Mouse (Mus musculus): ENCODE data around the gene Anapc4. TPM values are rescaled to one million over a fixed set of nuclear protein-coding genes. Genes with fewer than 3 reads are reported as not detected.

Anapc4 gene
- polyA plus RNA-seq, 1 experiment from 2014 or later, result 112 TPM

- H3K9ac ChIP-seq, result no peak overlapping the region
- no peaks in the 10 kb centered on the region for H3K27me3 ChIP-seq
- H3K4me3 ChIP-seq, result no peak overlapping the region
- 88% methylated on average over 10 of the region's 10 CpGs for WGBS
- no peaks in the 10 kb centered on the region for H3K36me3 ChIP-seq
- H3K4me1 ChIP-seq (replicated peaks), result no peaks in the 10 kb centered on the region
- H3K27ac ChIP-seq (replicated peaks), result no peak overlapping the region
- H3K9me3 ChIP-seq, result no peaks in the 10 kb centered on the region
- no peak overlapping the region for H3K4me2 ChIP-seq
- ATAC-seq (ENCODE audit: low read depth), result no peak
Measured at GRCm38 (mm10) chr5:52911286-52911870, 77.6 kb downstream of the Anapc4 start.

GRCm38 (mm10) chr5:52913711-52914110 lies 79.9 kb downstream of the Anapc4 start:
- H3K4me1 ChIP-seq (replicated peaks), result no peaks in the 10 kb centered on the region
- no peaks in the 10 kb centered on the region for H3K36me3 ChIP-seq
- WGBS, result 92% methylated on average over 7 of the region's 7 CpGs
- no peak overlapping the region for H3K4me2 ChIP-seq
- H3K9me3 ChIP-seq, result no peaks in the 10 kb centered on the region
- no peak overlapping the region for H3K4me3 ChIP-seq
- H3K27ac ChIP-seq (replicated peaks), result no peak overlapping the region
- no peak overlapping the region for H3K9ac ChIP-seq
- ATAC-seq (ENCODE audit: low read depth), result no peak
- no peaks in the 10 kb centered on the region for H3K27me3 ChIP-seq

- no peak for ATAC-seq (ENCODE audit: low read depth)
- no peaks in the 10 kb centered on the region for H3K9me3 ChIP-seq
- H3K9ac ChIP-seq, result no peak overlapping the region
- H3K4me1 ChIP-seq (replicated peaks), result no peaks in the 10 kb centered on the region
- no peak overlapping the region for H3K4me2 ChIP-seq
- no peaks in the 10 kb centered on the region for H3K27me3 ChIP-seq
- H3K27ac ChIP-seq (replicated peaks), result no peak overlapping the region
- no peaks in the 10 kb centered on the region for H3K36me3 ChIP-seq
- WGBS, result 81% methylated on average over 6 of the region's 6 CpGs
- no peak overlapping the region for H3K4me3 ChIP-seq
Measured at GRCm38 (mm10) chr5:52916186-52916585, 82.4 kb downstream of the Anapc4 start.

Other genes with a start within 250 kb of the Anapc4 start
- 6.1 and 6.3 TPM in 2 replicates for gene Sepsecs, start 164.3 kb upstream of the Anapc4 start, polyA plus RNA-seq (2015; fragmentation: Nextera tagmentation; extraction: Ambion mirVana)
- gene Pi4k2b, start 92.4 kb upstream of the Anapc4 start, polyA plus RNA-seq (2015; fragmentation: Nextera tagmentation; extraction: Ambion mirVana), result 7.5 and 7.8 TPM in 2 replicates
- gene Zcchc4, start 58.6 kb upstream of the Anapc4 start, polyA plus RNA-seq (2015; fragmentation: Nextera tagmentation; extraction: Ambion mirVana), result 10.9 and 11.4 TPM in 2 replicates
- 0.10 and 0.11 TPM in 2 replicates for gene Slc34a2, start 204.1 kb downstream of the Anapc4 start, polyA plus RNA-seq (2015; fragmentation: Nextera tagmentation; extraction: Ambion mirVana)